Mouse (Mus musculus): ENCODE measurements around the gene Pdp2. TPM values are rescaled to one million over a fixed set of nuclear protein-coding genes. Genes with fewer than 3 reads are reported as not detected.

Gene Pdp2
- polyA plus RNA-seq, 1 experiment from 2014 or later, result 10.6 TPM

DNA sequence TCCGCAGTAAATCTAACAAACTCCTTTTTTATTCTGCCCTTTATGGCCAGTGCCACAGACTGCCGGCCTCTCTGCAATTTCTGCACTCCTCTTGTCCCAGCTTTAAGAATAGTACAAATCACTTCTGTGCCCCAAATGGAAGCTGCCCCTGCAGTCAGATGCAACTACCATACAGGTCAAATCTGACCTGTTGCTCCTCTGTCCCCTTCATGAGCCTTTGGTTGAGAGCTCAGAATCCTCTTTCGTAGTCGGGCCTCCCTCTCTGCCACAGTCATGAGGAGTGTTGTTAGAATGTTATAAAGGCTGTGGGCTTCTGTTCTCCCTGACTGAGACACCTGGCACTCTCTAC is 12.0 kb downstream of the Pdp2 start:
- H3K4me2 ChIP-seq, result no peak overlapping the region
- no peaks in the 10 kb centered on the region for H3K9me3 ChIP-seq (ENCODE audit: control insufficient read depth, low read length)
- H3K27me3 ChIP-seq (replicated peaks; ENCODE audit: control insufficient read depth, insufficient read depth, low read length), result 0 out of 2 replicates have a peak, but pooled peaks cover 3% of the 10 kb centered on the region
- 62% methylated on average over 4 of the region's 4 CpGs for WGBS
- no peaks in the 10 kb centered on the region; the same call in 1 of the 2 replicates for H3K36me3 ChIP-seq (ENCODE audit: control insufficient read depth, insufficient read depth, low read length)
- no peak for DNase-seq (ENCODE audit: low spot score)
- no peak overlapping the region for H3K4me3 ChIP-seq (ENCODE audit: low read depth, low read length)
- no peak overlapping the region for H3K27ac ChIP-seq (ENCODE audit: low read depth, low read length)
- H3K4me1 ChIP-seq (replicated peaks; ENCODE audit: control insufficient read depth, insufficient read depth, low read length), result peaks cover 6% of the 10 kb centered on the region
- H3K9ac ChIP-seq (ENCODE audit: low read depth, low read length), result no peak overlapping the region
- no peak for ATAC-seq (replicated peaks; ENCODE audit: low FRiP score)

- 34% methylated on average over 6 of the region's 6 CpGs for whole genome bisulfite sequencing
- H3K4me1 ChIP-seq (replicated peaks; ENCODE audit: control insufficient read depth, insufficient read depth, low read length), result peaks cover 6% of the 10 kb centered on the region
- no peak overlapping the region for H3K4me2 ChIP-seq
- no peak overlapping the region for H3K4me3 ChIP-seq (ENCODE audit: low read depth, low read length)
- 0 out of 2 replicates have a peak, but pooled peaks cover 3% of the 10 kb centered on the region for H3K27me3 ChIP-seq (replicated peaks; ENCODE audit: control insufficient read depth, insufficient read depth, low read length)
- H3K36me3 ChIP-seq (ENCODE audit: control insufficient read depth, insufficient read depth, low read length), result no peaks in the 10 kb centered on the region
- DNase-seq (ENCODE audit: low spot score) (no peak), ATAC-seq (replicated peaks; ENCODE audit: low FRiP score) (no peak)
- H3K9me3 ChIP-seq (ENCODE audit: control insufficient read depth, low read length), result no peaks in the 10 kb centered on the region
- no peak overlapping the region for H3K9ac ChIP-seq (ENCODE audit: low read depth, low read length)
- no peak overlapping the region for H3K27ac ChIP-seq (ENCODE audit: low read depth, low read length)
Measured at GRCm38 (mm10) chr8:104606329-104606728, 15.1 kb downstream of the Pdp2 start.

GRCm38 (mm10) chr8:104607944-104608343 is 16.7 kb downstream of the Pdp2 start:
- H3K27ac ChIP-seq (ENCODE audit: low read depth, low read length), result no peak overlapping the region
- H3K4me3 ChIP-seq (ENCODE audit: low read depth, low read length), result no peak overlapping the region
- H3K36me3 ChIP-seq (ENCODE audit: control insufficient read depth, insufficient read depth, low read length), result no peaks in the 10 kb centered on the region
- WGBS, result 66% methylated on average over 2 of the region's 2 CpGs
- H3K4me1 ChIP-seq (replicated peaks; ENCODE audit: control insufficient read depth, insufficient read depth, low read length), result no peaks in the 10 kb centered on the region
- ATAC-seq (replicated peaks; ENCODE audit: low FRiP score), result no peak
- H3K9me3 ChIP-seq (ENCODE audit: control insufficient read depth, low read length), result no peaks in the 10 kb centered on the region
- 0 out of 2 replicates have a peak, but pooled peaks cover 3% of the 10 kb centered on the region for H3K27me3 ChIP-seq (replicated peaks; ENCODE audit: control insufficient read depth, insufficient read depth, low read length)
- no peak for DNase-seq (ENCODE audit: low spot score)
- no peak overlapping the region for H3K4me2 ChIP-seq
- H3K9ac ChIP-seq (ENCODE audit: low read depth, low read length), result no peak overlapping the region

DNA sequence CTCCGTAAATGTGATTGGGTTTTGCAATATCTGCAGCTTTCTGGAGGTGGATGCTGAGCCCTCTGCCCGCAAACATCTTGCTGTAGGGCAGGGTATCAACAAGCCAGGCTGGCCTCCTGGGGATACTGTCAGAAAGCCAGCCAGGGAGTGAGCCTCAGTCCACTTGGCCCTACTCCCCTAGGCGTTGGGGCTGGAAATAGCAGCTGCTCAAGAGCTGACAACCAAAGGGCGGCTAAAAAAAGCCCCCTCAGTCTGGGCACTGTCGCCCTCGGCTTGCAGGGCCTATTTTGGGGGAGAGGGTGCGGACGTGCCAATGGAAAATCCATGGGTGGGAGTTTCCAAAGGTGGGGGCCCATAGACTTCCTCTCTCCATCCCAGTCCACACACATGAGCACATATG is 18.0 kb downstream of the Pdp2 start:
- DNase-seq (ENCODE audit: low spot score) (no peak), ATAC-seq (replicated peaks; ENCODE audit: low FRiP score) (no peak)
- Histone ChIP-seq H3K27me3 (replicated peaks; ENCODE audit: control insufficient read depth, insufficient read depth, low read length) (0 out of 2 replicates have a peak, but pooled peaks cover 3% of the 10 kb centered on the region), H3K9ac (ENCODE audit: low read depth, low read length) (no peak overlapping the region), H3K36me3 (ENCODE audit: control insufficient read depth, insufficient read depth, low read length) (no peaks in the 10 kb centered on the region), H3K9me3 (ENCODE audit: control insufficient read depth, low read length) (no peaks in the 10 kb centered on the region), H3K4me1 (replicated peaks; ENCODE audit: control insufficient read depth, insufficient read depth, low read length) (no peaks in the 10 kb centered on the region), H3K27ac (ENCODE audit: low read depth, low read length) (no peak overlapping the region), H3K4me2 (no peak overlapping the region), H3K4me3 (ENCODE audit: low read depth, low read length) (no peak overlapping the region)
- 71% methylated on average over 8 of the region's 8 CpGs for WGBS

GRCm38 (mm10) chr8:104610185-104610766 is 19.0 kb downstream of the Pdp2 start:
- 0 out of 2 replicates have a peak, but pooled peaks cover 3% of the 10 kb centered on the region for H3K27me3 ChIP-seq (replicated peaks; ENCODE audit: control insufficient read depth, insufficient read depth, low read length)
- DNase-seq (ENCODE audit: low spot score), result no peak
- no peak overlapping the region for H3K4me2 ChIP-seq
- no peaks in the 10 kb centered on the region for H3K36me3 ChIP-seq (ENCODE audit: control insufficient read depth, insufficient read depth, low read length)
- no peak for ATAC-seq (replicated peaks; ENCODE audit: low FRiP score)
- H3K4me3 ChIP-seq (ENCODE audit: low read depth, low read length), result no peak overlapping the region
- 67% methylated on average over 12 of the region's 12 CpGs for WGBS
- H3K27ac ChIP-seq (ENCODE audit: low read depth, low read length), result no peak overlapping the region
- no peaks in the 10 kb centered on the region for H3K4me1 ChIP-seq (replicated peaks; ENCODE audit: control insufficient read depth, insufficient read depth, low read length)
- H3K9ac ChIP-seq (ENCODE audit: low read depth, low read length), result no peak overlapping the region
- H3K9me3 ChIP-seq (ENCODE audit: control insufficient read depth, low read length), result no peaks in the 10 kb centered on the region

DNA sequence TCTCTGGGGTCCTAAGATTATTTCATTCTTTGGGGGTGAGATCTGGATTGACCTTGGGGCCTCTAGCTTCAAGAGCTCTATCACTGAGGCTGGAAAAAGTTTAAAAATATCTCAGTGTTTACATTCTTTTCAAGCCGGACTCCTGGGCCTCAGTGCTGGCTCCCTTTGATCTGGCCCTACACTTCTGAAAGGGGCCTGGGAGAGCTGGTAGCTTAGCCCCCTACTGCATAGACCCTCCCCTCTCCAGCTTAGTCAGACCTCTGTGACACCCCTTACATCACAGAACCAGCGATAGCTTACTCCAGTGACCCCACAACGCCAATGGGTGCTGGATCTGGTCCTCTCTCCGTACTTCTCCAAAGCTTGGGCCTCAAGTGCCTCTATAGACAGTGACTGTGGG is 20.4 kb downstream of the Pdp2 start:
- Histone ChIP-seq H3K36me3 (ENCODE audit: control insufficient read depth, insufficient read depth, low read length) (no peaks in the 10 kb centered on the region), H3K4me3 (ENCODE audit: low read depth, low read length) (no peak overlapping the region), H3K9ac (ENCODE audit: low read depth, low read length) (no peak overlapping the region), H3K27ac (ENCODE audit: low read depth, low read length) (no peak overlapping the region), H3K4me1 (replicated peaks; ENCODE audit: control insufficient read depth, insufficient read depth, low read length) (no peaks in the 10 kb centered on the region), H3K27me3 (replicated peaks; ENCODE audit: control insufficient read depth, insufficient read depth, low read length) (no peaks in the 10 kb centered on the region), H3K4me2 (no peak overlapping the region), H3K9me3 (ENCODE audit: control insufficient read depth, low read length) (no peaks in the 10 kb centered on the region)
- DNase-seq (ENCODE audit: low spot score) (no peak), ATAC-seq (replicated peaks; ENCODE audit: low FRiP score) (no peak)
- WGBS, result 61% methylated on average over 4 of the region's 4 CpGs

DNA sequence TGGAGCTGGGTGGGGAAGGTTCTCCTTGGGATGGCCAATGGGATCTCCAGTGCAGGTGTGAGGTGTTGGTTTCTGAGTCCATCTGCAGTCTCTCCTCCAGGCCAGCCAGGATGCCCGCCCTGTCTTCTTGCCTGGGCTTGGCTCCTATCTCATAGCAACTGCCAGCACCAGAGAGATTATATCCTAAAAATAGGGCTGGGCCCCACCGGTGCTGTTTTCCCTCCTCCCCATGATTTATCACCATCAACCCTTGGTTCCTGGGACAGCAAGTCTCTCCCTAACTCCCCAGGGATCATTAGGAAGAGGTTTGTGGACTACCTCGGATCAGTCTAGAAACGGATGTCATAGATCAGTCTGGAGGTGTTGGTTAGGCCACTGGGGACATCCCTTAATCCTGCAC is 21.9 kb downstream of the Pdp2 start:
- H3K4me3 ChIP-seq (ENCODE audit: low read depth, low read length), result no peak overlapping the region
- H3K4me1 ChIP-seq (replicated peaks; ENCODE audit: control insufficient read depth, insufficient read depth, low read length), result no peaks in the 10 kb centered on the region
- DNase-seq (ENCODE audit: low spot score) (no peak), ATAC-seq (replicated peaks; ENCODE audit: low FRiP score) (no peak)
- no peaks in the 10 kb centered on the region for H3K27me3 ChIP-seq (replicated peaks; ENCODE audit: control insufficient read depth, insufficient read depth, low read length)
- no peaks in the 10 kb centered on the region for H3K9me3 ChIP-seq (ENCODE audit: control insufficient read depth, low read length)
- no peaks in the 10 kb centered on the region for H3K36me3 ChIP-seq (ENCODE audit: control insufficient read depth, insufficient read depth, low read length)
- 55% methylated on average over 4 of the region's 4 CpGs for WGBS
- no peak overlapping the region for H3K4me2 ChIP-seq
- H3K27ac ChIP-seq (ENCODE audit: low read depth, low read length), result no peak overlapping the region
- no peak overlapping the region for H3K9ac ChIP-seq (ENCODE audit: low read depth, low read length)

GRCm38 (mm10) chr8:104620765-104621164 is 29.5 kb downstream of the Pdp2 start:
- no peak for ATAC-seq (replicated peaks; ENCODE audit: low FRiP score)
- H3K4me1 ChIP-seq (replicated peaks; ENCODE audit: control insufficient read depth, insufficient read depth, low read length), result no peaks in the 10 kb centered on the region
- H3K27me3 ChIP-seq (replicated peaks; ENCODE audit: control insufficient read depth, insufficient read depth, low read length), result no peaks in the 10 kb centered on the region
- no peak overlapping the region for H3K4me2 ChIP-seq
- H3K36me3 ChIP-seq (ENCODE audit: control insufficient read depth, insufficient read depth, low read length), result no peaks in the 10 kb centered on the region
- no peaks in the 10 kb centered on the region for H3K9me3 ChIP-seq (ENCODE audit: control insufficient read depth, low read length)
- H3K9ac ChIP-seq (ENCODE audit: low read depth, low read length), result no peak overlapping the region
- DNase-seq (ENCODE audit: low spot score), result no peak
- H3K4me3 ChIP-seq (ENCODE audit: low read depth, low read length), result no peak overlapping the region
- 56% methylated on average over 5 of the region's 5 CpGs for WGBS
- H3K27ac ChIP-seq (ENCODE audit: low read depth, low read length), result no peak overlapping the region

- Histone ChIP-seq H3K4me1 (replicated peaks; ENCODE audit: control insufficient read depth, insufficient read depth, low read length) (no peaks in the 10 kb centered on the region), H3K27ac (ENCODE audit: low read depth, low read length) (no peak within 1 kb of the TSS), H3K4me3 (ENCODE audit: low read depth, low read length) (no peak within 1 kb of the TSS), H3K4me2 (no peak within 1 kb of the TSS), H3K9ac (ENCODE audit: low read depth, low read length) (no peak within 1 kb of the TSS), H3K9me3 (ENCODE audit: control insufficient read depth, low read length) (no peaks in the 10 kb centered on the region), H3K36me3 (ENCODE audit: control insufficient read depth, insufficient read depth, low read length) (no peaks in the 10 kb centered on the region), H3K27me3 (replicated peaks; ENCODE audit: control insufficient read depth, insufficient read depth, low read length) (no peaks in the 10 kb centered on the region; the same call in 1 of the 2 replicates)
- DNase-seq (ENCODE audit: low spot score) (no peak), ATAC-seq (replicated peaks; ENCODE audit: low FRiP score) (no peak)
- 70% methylated on average over 6 of the region's 6 CpGs for WGBS
Measured at GRCm38 (mm10) chr8:104624161-104624560, 32.9 kb downstream of the Pdp2 start, which contains the start of gene Cdh16. Gene Cdh16, minus strand, starts transcription at chr8:104624396.
